Comparison of ENCODE assay signal across 8 mouse cellular contexts in genomic region chr11:57963291-57963870, GRCm38 (mm10). TPM values are rescaled to one million over a fixed set of nuclear protein-coding genes. Genes with fewer than 3 reads are reported as not detected.
DNase-seq lines count a peak whose midpoint lies in the region; ATAC-seq and TF ChIP-seq lines count a peak whose summit lies in the region.

No protein-coding gene starts in this region.

- intact Hi-C loops in heart, adult 2 months (cut with DNase I): loop anchor here (5.0 to 10.0 kb wide), 2 partner anchors 139 to 341 kb away; partner anchors contain the start of genes Cnot8 and Zfp692
- intact Hi-C loops in heart, postnatal 14 days (cut with DNase I): loop anchor here (2.0 to 5.0 kb wide), 2 partner anchors 47 to 139 kb away; partner anchors contain the start of gene Cnot8

- ATAC-seq in forebrain, postnatal 0 days: no peak
- no peak for ATAC-seq in liver, embryonic 15.5 days (ENCODE audit: insufficient read depth)

- peak overlapping the region; percentile 85 for H3K4me3 ChIP-seq in heart, adult 2 months
- peak overlapping the region in 1 of 2 experiments; percentile 55; a peak in 2 of 4 replicates for H3K4me3 ChIP-seq in ES-E14 (ENCODE audit: insufficient read depth in 1 of 2, low read depth in 1 of 2, low read length in 2 of 2, poor library complexity in 1 of 2, severe bottlenecking in 1 of 2)
- H3K4me3 ChIP-seq in forebrain, postnatal 0 days (ENCODE audit: low read depth, low read length): peak overlapping the region; percentile 42
- peak overlapping the region; percentile 73 for H3K4me3 ChIP-seq in liver, embryonic 15.5 days (replicated peaks)

- no peaks in the 10 kb centered on the region for H3K9me3 ChIP-seq in ES-E14 (ENCODE audit: control insufficient read depth, insufficient read depth, low read depth, low read length)
- H3K9me3 ChIP-seq in forebrain, postnatal 0 days (ENCODE audit: low read length): no peaks in the 10 kb centered on the region
- H3K9me3 ChIP-seq in liver, embryonic 15.5 days (replicated peaks): no peaks in the 10 kb centered on the region

- in situ Hi-C loops in ES-E14 (cut with MboI; ENCODE audit: low sequenced_read_pairs in 2 of 2, unreplicated experiment in 2 of 2): no loop called here

- no peak for TF ChIP-seq CTCF in heart, adult 2 months (IDR thresholded peaks at IDR 0.05)
- TF ChIP-seq CTCF in forebrain, postnatal 0 days (IDR thresholded peaks at IDR 0.05; ENCODE audit: low read depth): no peak

- no peaks in the 10 kb centered on the region for H3K27me3 ChIP-seq in heart, adult 2 months (ENCODE audit: control insufficient read depth, insufficient read depth, low read length)
- no peaks in the 10 kb centered on the region for H3K27me3 ChIP-seq in forebrain, postnatal 0 days (ENCODE audit: insufficient read depth, low read length)
- H3K27me3 ChIP-seq in liver, embryonic 15.5 days: no peaks in the 10 kb centered on the region

- H3K79me2 ChIP-seq in heart, adult 2 months (replicated peaks; ENCODE audit: control insufficient read depth, insufficient read depth, low read length): no peaks in the 10 kb centered on the region

- peaks cover 2% of the 10 kb centered on the region for H3K4me1 ChIP-seq in heart, adult 2 months (ENCODE audit: control insufficient read depth, insufficient read depth, low read length)
- peaks cover 0 to 15% of the 10 kb centered on the region in 2 experiments; a peak in 2 of 4 replicates for H3K4me1 ChIP-seq in ES-E14 (ENCODE audit: control insufficient read depth in 2 of 2, insufficient read depth in 2 of 2, low read length in 2 of 2, poor library complexity in 1 of 2)
- H3K4me1 ChIP-seq in forebrain, postnatal 0 days (ENCODE audit: insufficient read depth): 0 out of 2 replicates have a peak, but pooled peaks cover 4% of the 10 kb centered on the region
- peaks cover 60% of the 10 kb centered on the region for H3K4me1 ChIP-seq in liver, embryonic 15.5 days (replicated peaks)

- no peak overlapping the region for H3K27ac ChIP-seq in heart, adult 2 months
- peak overlapping the region; percentile 26; the same call in 1 of the 2 replicates for H3K27ac ChIP-seq in ES-E14 (ENCODE audit: insufficient read depth, low read depth, low read length, poor library complexity, severe bottlenecking)
- H3K27ac ChIP-seq in forebrain, postnatal 0 days (ENCODE audit: low read depth, low read length): no peak overlapping the region; the same call in 1 of the 2 replicates
- peak overlapping the region; percentile 88 for H3K27ac ChIP-seq in liver, embryonic 15.5 days (replicated peaks)

- H3K36me3 ChIP-seq in heart, adult 2 months (ENCODE audit: control insufficient read depth, insufficient read depth, low read length): no peaks in the 10 kb centered on the region
- H3K36me3 ChIP-seq in ES-E14 (ENCODE audit: control insufficient read depth, insufficient read depth, low read length, poor library complexity, severe bottlenecking): no peaks in the 10 kb centered on the region
- no peaks in the 10 kb centered on the region for H3K36me3 ChIP-seq in forebrain, postnatal 0 days (ENCODE audit: insufficient read depth)
- H3K36me3 ChIP-seq in liver, embryonic 15.5 days (replicated peaks): no peaks in the 10 kb centered on the region

- TF ChIP-seq EP300 in heart, adult 2 months (IDR thresholded peaks at IDR 0.05; ENCODE audit: insufficient read depth, low read depth, low read length): no peak

- 46% methylated on average over 9 of the region's 9 CpGs for WGBS in heart, adult 2 months
- 32% methylated on average over 9 of the region's 9 CpGs for WGBS in forebrain, postnatal 0 days
- 49% methylated on average over 9 of the region's 9 CpGs for WGBS in liver, embryonic 15.5 days (ENCODE audit: insufficient replicate concordance)

- TF ChIP-seq POLR2A in heart, adult 2 months (IDR thresholded peaks at IDR 0.05; ENCODE audit: insufficient read depth, low read depth, low read length): no peak

- H3K9ac ChIP-seq in heart, adult 2 months (ENCODE audit: low read depth, low read length): no peak overlapping the region
- no peak overlapping the region for H3K9ac ChIP-seq in ES-E14 (ENCODE audit: insufficient read depth, low read depth, low read length, poor library complexity, severe bottlenecking)
- H3K9ac ChIP-seq in forebrain, postnatal 0 days: peak overlapping the region; percentile 81
- H3K9ac ChIP-seq in liver, embryonic 15.5 days: peak overlapping the region; percentile 77

- DNase-seq in heart, adult 2 months: no peak
- no peak for DNase-seq in heart, postnatal 14 days
- DNase-seq in ES-E14 (ENCODE audit: low read depth, low spot score): no peak
- no peak for DNase-seq in forebrain, postnatal 0 days
- DNase-seq in thymus, postnatal 10 days (ENCODE audit: low spot score in 2 of 2): no peak
- no peak for DNase-seq in gastrocnemius, postnatal 4 days (ENCODE audit: low spot score in 2 of 2)
- DNase-seq in frontal cortex, postnatal 36 days (ENCODE audit: low spot score in 2 of 2): no peak

- peak overlapping the region; percentile 56 for H3K4me2 ChIP-seq in forebrain, postnatal 0 days (ENCODE audit: low read depth)
- H3K4me2 ChIP-seq in liver, embryonic 15.5 days: peak overlapping the region; percentile 94

TF ChIP-seq in ES-E14, 5 proteins besides CTCF, POLR2A, EP300 and RAD21:
- TF ChIP-seq ZC3H11A (IDR thresholded peaks at IDR 0.05; ENCODE audit: borderline replicate concordance, low read depth, low read length) (no peak), CHD2 (IDR thresholded peaks at IDR 0.05; ENCODE audit: low read depth, low read length) (no peak), ZNF384 (IDR thresholded peaks at IDR 0.05; ENCODE audit: low read depth, low read length) (no peak), MAFK (IDR thresholded peaks at IDR 0.05; ENCODE audit: insufficient read depth, low read depth, low read length) (no peak), HCFC1 (IDR thresholded peaks at IDR 0.05; ENCODE audit: borderline replicate concordance, insufficient read depth, low read length) (no peak)

RNA-seq across cellular contexts. Expression of gene Larp1, which starts 45.5 kb away (rescaled TPM):
- 10 to 100 TPM; 57.4 to 63.4 TPM for total RNA-seq in heart, adult 2 months (2021)
- polyA plus RNA-seq in heart, adult 2 months (2012; rRNA removed): 26.5 and 35.7 TPM in 2 replicates
- total RNA-seq in heart, postnatal 14 days (2021): 10 to 100 TPM; 49.8 to 52.8 TPM
- total RNA-seq in ES-E14 (2012; rRNA removed): 90.1 and 100 TPM in 2 replicates
- total RNA-seq in forebrain, postnatal 0 days (2014; rRNA removed): 33.0 and 43.9 TPM in 2 replicates
- 7.6 and 13.3 TPM in 2 replicates for polyA plus RNA-seq in forebrain, postnatal 0 days (2015; fragmentation: Nextera tagmentation; extraction: Ambion mirVana)
- 17.3 and 19.8 TPM in 2 replicates for polyA plus RNA-seq in liver, embryonic 15.5 days (2015; fragmentation: Nextera tagmentation; extraction: Ambion mirVana)
- total RNA-seq in gastrocnemius, postnatal 4 days (2021): 10 to 100 TPM; 92.7 to 95.0 TPM

Comparison
In these comparisons a context has a peak if more than half of its experiments do, and no peak if none do; other contexts are left out.
1. H3K27ac ChIP-seq: peak in ES-E14 (single experiment) and liver, embryonic 15.5 days (single experiment); none in heart, adult 2 months (single experiment) and forebrain, postnatal 0 days (single experiment).
2. H3K9ac ChIP-seq: peak in forebrain, postnatal 0 days (single experiment) and liver, embryonic 15.5 days (single experiment); none in heart, adult 2 months (single experiment) and ES-E14 (single experiment).